Mouse (Mus musculus) forebrain, embryonic 15.5 days (tissue): ENCODE data around the gene Stk10. TPM values are rescaled to one million over a fixed set of nuclear protein-coding genes. Genes with fewer than 3 reads are reported as not detected.

Source experiments
- ATAC-seq: fragments of 200-750 bp; cut with Nextera tagmentation; replicated peaks from 2 replicates; pipeline ENCODE4 v1.8.0; 2017; ENCODE audit warnings: mild to moderate bottlenecking, moderate TSS enrichment, moderate library complexity
- H3K27ac ChIP-seq: fragments of 300-500 bp; sonication (generic); replicated peaks from 2 replicates; pipeline ENCODE4 v1.5.1; 2015; ENCODE audit warnings: mild to moderate bottlenecking, inconsistent platforms
- H3K27me3 ChIP-seq: fragments of 300-500 bp; sonication (generic); 2 replicates; pipeline ENCODE4 v1.6.1; 2015; ENCODE audit warnings: inconsistent platforms
- H3K36me3 ChIP-seq: fragments of 300-500 bp; sonication (generic); 2 replicates; pipeline ENCODE4 v1.6.1; 2015; ENCODE audit warnings: mild to moderate bottlenecking, inconsistent platforms
- H3K4me1 ChIP-seq: fragments of 300-500 bp; sonication (generic); 2 replicates; pipeline ENCODE4 v1.6.1; 2015; ENCODE audit warnings: inconsistent platforms
- H3K4me2 ChIP-seq: fragments of 300-500 bp; sonication (generic); replicated peaks from 2 replicates; pipeline ENCODE4 v1.6.1; 2015; ENCODE audit warnings: mild to moderate bottlenecking, inconsistent platforms
- H3K4me3 ChIP-seq: fragments of 300-500 bp; sonication (generic); 2 replicates; pipeline ENCODE4 v1.5.1; 2015; ENCODE audit warnings: mild to moderate bottlenecking, inconsistent platforms
- H3K9ac ChIP-seq: fragments of 300-500 bp; sonication (generic); replicated peaks from 2 replicates; pipeline ENCODE4 v1.6.1; 2015; ENCODE audit warnings: mild to moderate bottlenecking, inconsistent platforms
- H3K9me3 ChIP-seq: fragments of 300-500 bp; sonication (generic); 2 replicates; pipeline ENCODE4 v1.6.1; 2016; ENCODE audit warnings: inconsistent platforms
- WGBS: fragments of 180-500 bp; shearing (Covaris S2); methylation state at CpG from one replicate; pipeline ENCODE4 v1.1.7; 2015; ENCODE audit warnings: mixed read lengths; 5-methylcytosine and 5-hydroxymethylcytosine counted together
- polyA plus RNA-seq: library from polyadenylated mRNA; unstranded; fragments of >200 nt; fragmentation: Nextera tagmentation; extraction: Ambion mirVana; gene quantifications from 2 replicates; pipeline ENCODE4 v1.2.1, GENCODE M21; 2015

The Stk10 gene
- 1.4 and 2.1 TPM in 2 replicates for polyA plus RNA-seq

- Histone ChIP-seq H3K27me3 (no peaks in the 10 kb centered on the region), H3K36me3 (no peaks in the 10 kb centered on the region), H3K4me3 (peak within 1 kb of the TSS; percentile 71), H3K4me1 (peaks cover 28% of the 10 kb centered on the region), H3K4me2 (peak within 1 kb of the TSS; percentile 96), H3K9me3 (no peaks in the 10 kb centered on the region), H3K27ac (no peak within 1 kb of the TSS), H3K9ac (peak within 1 kb of the TSS; percentile 57)
- WGBS: under 1% methylated on average over 71 of the region's 82 CpGs
- ATAC-seq: peak; percentile 94
Observed at GRCm38 (mm10) chr11:32532765-32533481, at the start of gene Stk10. TSS of gene Stk10 (plus strand) at chr11:32533305.

DNA sequence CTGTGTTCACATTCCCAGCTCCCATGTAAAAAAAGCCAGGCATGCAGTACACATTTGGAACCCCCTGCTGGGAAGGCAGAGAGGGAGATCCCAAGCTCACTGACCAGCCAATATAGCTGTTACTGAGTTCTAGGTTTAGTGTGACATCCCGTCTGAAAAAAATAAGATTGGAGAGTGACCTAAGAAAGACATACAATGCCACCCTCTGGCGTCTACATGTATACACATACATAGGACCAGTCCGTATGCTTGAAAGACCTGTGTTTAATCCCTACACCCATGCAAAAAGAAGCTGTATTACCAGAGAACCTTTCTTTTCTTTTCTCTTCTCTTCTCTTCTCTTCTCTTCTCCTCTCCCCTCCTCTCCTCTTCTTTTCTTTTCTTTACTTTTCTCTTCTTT, 47.8 kb upstream of the Stk10 start:
- Histone ChIP-seq H3K4me3 (no peak overlapping the region), H3K4me2 (no peak overlapping the region), H3K4me1 (no peaks in the 10 kb centered on the region), H3K36me3 (no peaks in the 10 kb centered on the region), H3K9ac (no peak overlapping the region), H3K9me3 (no peaks in the 10 kb centered on the region), H3K27me3 (no peaks in the 10 kb centered on the region), H3K27ac (no peak overlapping the region)
- ATAC-seq: no peak
- 77% methylated on average over 3 of the region's 3 CpGs for WGBS

DNA sequence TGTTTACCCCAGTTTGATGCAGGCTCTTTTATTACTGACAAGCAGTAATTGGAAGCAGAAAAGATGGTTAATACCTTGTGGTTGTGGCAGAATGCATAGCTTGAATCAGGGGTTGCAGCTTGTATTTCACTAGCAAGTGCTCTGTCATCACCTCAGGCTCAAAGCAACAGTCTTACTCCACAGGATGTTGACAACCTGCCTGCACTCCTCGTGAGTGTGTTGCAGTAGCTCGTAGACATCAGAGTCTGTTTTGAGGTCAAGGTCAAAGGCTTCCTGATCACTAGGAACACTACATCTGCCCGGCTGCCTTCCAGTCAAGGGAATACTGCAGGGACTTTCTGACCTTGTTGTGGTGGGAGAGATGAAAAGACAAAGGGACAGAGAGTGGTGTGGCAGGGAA, 46.5 kb upstream of the Stk10 start:
- H3K9me3 ChIP-seq: no peaks in the 10 kb centered on the region
- no peak overlapping the region for H3K9ac ChIP-seq
- H3K4me2 ChIP-seq: no peak overlapping the region
- ATAC-seq: no peak
- no peak overlapping the region for H3K27ac ChIP-seq
- H3K4me1 ChIP-seq: no peaks in the 10 kb centered on the region
- no peak overlapping the region for H3K4me3 ChIP-seq
- H3K36me3 ChIP-seq: no peaks in the 10 kb centered on the region
- 81% methylated on average over 3 of the region's 3 CpGs for WGBS
- no peaks in the 10 kb centered on the region for H3K27me3 ChIP-seq

- Histone ChIP-seq H3K4me1 (no peaks in the 10 kb centered on the region), H3K4me2 (no peak overlapping the region), H3K9ac (no peak overlapping the region), H3K36me3 (no peaks in the 10 kb centered on the region), H3K9me3 (no peaks in the 10 kb centered on the region), H3K27me3 (no peaks in the 10 kb centered on the region), H3K4me3 (no peak overlapping the region), H3K27ac (no peak overlapping the region)
- WGBS: 89% methylated on average over 3 of the region's 3 CpGs
- no peak for ATAC-seq
Observed at GRCm38 (mm10) chr11:32487501-32487900, 45.6 kb upstream of the Stk10 start.

DNA sequence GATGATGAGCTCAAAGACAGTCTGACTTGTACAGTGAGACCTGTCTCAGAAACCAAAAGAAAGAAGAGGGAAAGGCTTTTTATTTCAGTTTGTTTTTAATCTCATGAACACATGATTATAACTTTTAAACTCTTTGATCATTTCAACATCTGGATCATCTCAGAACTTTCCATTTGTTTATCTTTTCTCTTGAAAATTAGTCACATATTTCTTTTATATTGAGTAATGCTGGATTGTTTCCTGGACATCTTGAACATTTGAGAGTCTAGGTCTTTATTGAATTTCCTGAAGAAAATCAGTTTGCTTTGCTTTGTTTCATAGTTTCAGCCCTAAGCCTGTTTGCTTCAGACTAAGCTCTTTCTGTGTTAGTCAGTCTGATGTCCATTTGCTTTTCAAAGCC, 44.8 kb upstream of the Stk10 start:
- Histone ChIP-seq H3K36me3 (no peaks in the 10 kb centered on the region), H3K27ac (no peak overlapping the region), H3K4me1 (no peaks in the 10 kb centered on the region), H3K27me3 (no peaks in the 10 kb centered on the region), H3K4me3 (no peak overlapping the region), H3K4me2 (no peak overlapping the region), H3K9ac (no peak overlapping the region), H3K9me3 (no peaks in the 10 kb centered on the region)
- ATAC-seq: no peak

DNA sequence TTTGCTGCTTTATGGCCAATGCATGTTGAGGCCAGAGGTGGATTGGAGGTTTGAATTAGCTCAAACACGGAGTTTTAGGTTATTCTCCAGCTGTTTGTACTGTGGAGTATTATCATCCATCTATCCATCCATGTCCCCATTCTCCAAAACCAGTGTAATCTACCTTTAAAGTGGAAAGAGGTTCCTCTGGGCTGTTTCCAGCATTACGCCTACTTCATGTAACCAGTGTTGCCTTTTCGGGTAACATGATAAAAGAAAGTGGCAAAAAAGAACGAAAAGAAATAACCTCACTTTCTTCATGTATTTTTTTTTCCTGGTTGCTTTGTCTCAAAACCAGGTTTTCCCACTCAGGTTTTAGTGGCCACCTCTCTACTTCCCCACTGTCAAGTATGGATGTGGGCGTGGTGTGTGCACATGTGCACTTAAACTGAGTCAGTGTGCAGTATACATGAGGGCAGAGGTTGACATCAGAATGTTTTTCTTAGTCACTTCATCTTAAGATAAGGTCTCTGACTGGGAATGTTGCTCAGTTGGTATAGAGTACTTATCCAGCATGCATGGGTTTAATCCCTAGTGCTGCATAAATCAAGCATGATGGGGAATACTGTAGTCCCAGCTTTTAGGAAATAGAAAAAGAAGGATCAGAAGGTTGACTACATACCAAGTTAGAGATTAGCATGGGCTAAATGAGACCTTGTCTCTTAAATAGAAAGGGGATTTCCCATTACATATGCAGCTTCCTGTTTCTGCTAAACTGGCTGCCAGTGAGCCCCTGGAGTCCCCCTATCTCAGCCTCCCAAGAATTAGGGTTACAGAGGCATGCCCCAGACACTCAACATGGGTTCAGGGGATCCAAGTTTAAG, 44.1 kb upstream of the Stk10 start:
- no peaks in the 10 kb centered on the region for H3K36me3 ChIP-seq
- no peak for ATAC-seq
- no peaks in the 10 kb centered on the region for H3K27me3 ChIP-seq
- no peak overlapping the region for H3K27ac ChIP-seq
- H3K9ac ChIP-seq: no peak overlapping the region
- H3K4me1 ChIP-seq: no peaks in the 10 kb centered on the region
- no peaks in the 10 kb centered on the region for H3K9me3 ChIP-seq
- 83% methylated on average over 5 of the region's 5 CpGs for WGBS
- no peak overlapping the region for H3K4me3 ChIP-seq
- no peak overlapping the region for H3K4me2 ChIP-seq

DNA sequence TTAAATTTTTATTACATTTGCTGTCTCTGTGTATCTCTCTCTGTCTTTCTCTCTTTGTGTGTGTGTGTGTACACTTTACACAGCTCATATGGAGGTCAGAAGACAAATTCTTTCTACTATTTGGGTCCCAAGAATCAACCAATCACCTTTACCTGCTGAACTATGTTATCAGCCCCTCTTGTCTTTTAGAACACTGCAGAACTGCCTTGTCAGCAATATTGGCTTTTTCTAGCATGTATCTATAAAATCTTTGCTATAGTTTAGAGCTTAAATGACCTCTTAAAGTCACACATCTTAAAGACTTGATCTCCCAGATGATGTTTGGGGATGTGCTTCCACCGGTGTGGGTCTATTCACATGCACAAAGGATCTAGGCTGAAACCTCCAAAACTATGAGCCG, 42.0 kb upstream of the Stk10 start:
- no peak overlapping the region for H3K9ac ChIP-seq
- no peak overlapping the region for H3K4me3 ChIP-seq
- WGBS: 96% methylated on average over 2 of the region's 2 CpGs
- no peaks in the 10 kb centered on the region for H3K36me3 ChIP-seq
- ATAC-seq: no peak
- no peaks in the 10 kb centered on the region for H3K4me1 ChIP-seq
- no peak overlapping the region for H3K27ac ChIP-seq
- no peak overlapping the region for H3K4me2 ChIP-seq
- H3K9me3 ChIP-seq: no peaks in the 10 kb centered on the region
- H3K27me3 ChIP-seq: no peaks in the 10 kb centered on the region

GRCm38 (mm10) chr11:32493312-32493711, 39.8 kb upstream of the Stk10 start:
- H3K9me3 ChIP-seq: no peaks in the 10 kb centered on the region
- H3K9ac ChIP-seq: no peak overlapping the region
- no peak overlapping the region for H3K4me3 ChIP-seq
- no peak for ATAC-seq
- H3K27me3 ChIP-seq: no peaks in the 10 kb centered on the region
- H3K27ac ChIP-seq: no peak overlapping the region
- H3K36me3 ChIP-seq: no peaks in the 10 kb centered on the region
- no peak overlapping the region for H3K4me2 ChIP-seq
- H3K4me1 ChIP-seq: peaks cover 8% of the 10 kb centered on the region; the same call in 1 of the 2 replicates

DNA sequence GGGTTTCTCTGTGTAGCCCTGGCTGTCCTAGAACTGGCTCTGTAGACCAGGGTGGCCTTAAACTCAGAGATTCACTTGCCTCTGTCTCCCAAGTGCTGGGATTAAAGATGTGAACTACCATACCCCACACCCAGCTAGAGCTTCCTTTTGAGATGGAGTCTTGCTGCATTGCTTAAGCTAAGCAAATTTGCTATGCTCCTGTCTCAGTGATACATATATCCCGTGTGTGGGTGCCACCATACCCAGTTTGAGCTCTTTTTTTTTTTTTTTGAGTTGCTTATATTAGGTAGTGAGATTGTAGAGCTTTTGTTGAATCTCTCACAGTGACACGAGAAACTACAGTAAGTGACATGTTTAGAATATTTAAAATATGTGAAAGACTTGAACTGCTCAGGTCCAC, 37.8 kb upstream of the Stk10 start:
- Histone ChIP-seq H3K4me1 (peaks cover 19% of the 10 kb centered on the region), H3K27ac (no peak overlapping the region), H3K4me3 (no peak overlapping the region), H3K27me3 (no peaks in the 10 kb centered on the region), H3K9ac (no peak overlapping the region), H3K36me3 (peaks cover 4% of the 10 kb centered on the region; the same call in 1 of the 2 replicates), H3K4me2 (no peak overlapping the region), H3K9me3 (no peaks in the 10 kb centered on the region)
- ATAC-seq: no peak
- 81% methylated on average over 2 of the region's 2 CpGs for WGBS

DNA sequence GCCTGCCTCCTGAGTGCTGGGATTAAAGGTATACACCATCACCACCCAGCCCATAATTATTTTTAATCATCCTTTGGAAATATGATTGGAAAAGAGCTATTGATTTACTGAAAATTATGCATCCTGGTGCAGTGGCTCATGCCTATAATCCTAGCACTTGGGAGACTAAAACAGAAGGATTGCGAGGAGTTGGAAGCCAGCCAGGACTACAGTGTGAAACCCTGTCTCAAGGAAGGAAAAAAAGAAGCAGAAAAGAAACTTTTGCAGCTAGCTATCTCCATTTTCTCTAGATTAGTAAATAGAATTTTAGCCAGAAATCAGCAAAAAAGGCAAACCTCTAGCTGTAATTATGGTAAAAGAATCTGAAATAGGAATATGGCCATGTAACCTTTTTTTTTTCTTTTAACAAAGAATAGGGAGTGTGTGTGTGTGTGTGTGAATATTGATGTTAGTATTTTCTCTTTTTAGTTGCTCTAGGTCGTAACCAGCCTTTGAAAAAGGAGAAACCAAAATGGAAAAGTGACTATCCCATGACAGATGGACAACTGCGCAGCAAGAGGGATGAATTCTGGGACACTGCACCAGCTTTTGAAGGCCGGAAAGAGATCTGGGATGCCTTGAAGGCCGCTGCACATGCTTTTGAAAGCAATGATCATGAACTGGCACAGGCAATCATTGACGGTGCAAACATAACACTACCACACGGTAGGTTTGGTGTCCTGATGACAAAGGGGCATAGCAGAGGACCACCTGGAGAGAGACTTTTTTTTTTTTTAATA, 34.2 kb upstream of the Stk10 start:
- 0 out of 2 replicates have a peak, but pooled peaks have one; percentile 26 for ATAC-seq

GRCm38 (mm10) chr11:32499931-32500330, 33.2 kb upstream of the Stk10 start:
- 92% methylated on average over 4 of the region's 4 CpGs for WGBS

More for the DNA sequence above, 34.2 kb upstream of the Stk10 start:
- Histone ChIP-seq H3K27ac (peak overlapping the region; percentile 54), H3K4me3 (no peak overlapping the region), H3K27me3 (no peaks in the 10 kb centered on the region), H3K4me1 (peaks cover 19% of the 10 kb centered on the region), H3K9me3 (no peaks in the 10 kb centered on the region), H3K9ac (no peak overlapping the region), H3K36me3 (peaks cover 7% of the 10 kb centered on the region; the same call in 1 of the 2 replicates), H3K4me2 (no peak overlapping the region)
- 55% methylated on average over 7 of the region's 7 CpGs for WGBS

DNA sequence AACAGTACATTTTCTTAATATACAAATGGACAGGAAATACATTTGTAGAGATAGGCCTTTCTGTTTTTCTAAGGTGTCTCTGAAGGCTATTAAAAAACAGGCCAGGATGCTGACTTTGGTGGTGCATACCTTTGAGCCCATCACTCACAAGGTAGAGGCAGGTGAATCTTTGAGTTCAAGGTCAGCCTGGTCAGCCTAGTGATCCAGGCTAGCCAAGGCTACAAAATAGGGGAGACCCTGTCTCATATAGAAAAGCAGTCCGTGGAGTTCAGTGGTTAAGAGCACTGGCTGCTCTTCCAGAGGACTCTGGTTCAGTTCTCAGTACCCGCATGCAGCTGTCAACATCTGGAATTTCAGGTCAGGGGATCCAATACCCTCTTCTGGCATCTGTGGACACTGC, 29.4 kb upstream of the Stk10 start:
- Histone ChIP-seq H3K36me3 (peaks cover 7% of the 10 kb centered on the region; the same call in 1 of the 2 replicates), H3K9me3 (no peaks in the 10 kb centered on the region), H3K4me1 (peaks cover 7% of the 10 kb centered on the region), H3K4me2 (no peak overlapping the region), H3K9ac (no peak overlapping the region), H3K4me3 (no peak overlapping the region), H3K27me3 (no peaks in the 10 kb centered on the region), H3K27ac (no peak overlapping the region)
- WGBS: 95% methylated on average over 2 of the region's 2 CpGs
- ATAC-seq: no peak

More at GRCm38 (mm10) chr11:32499931-32500330, 33.2 kb upstream of the Stk10 start:
- Histone ChIP-seq H3K4me1 (peaks cover 19% of the 10 kb centered on the region), H3K36me3 (peaks cover 7% of the 10 kb centered on the region; the same call in 1 of the 2 replicates), H3K9me3 (no peaks in the 10 kb centered on the region), H3K4me2 (no peak overlapping the region), H3K27ac (no peak overlapping the region), H3K9ac (no peak overlapping the region), H3K4me3 (no peak overlapping the region), H3K27me3 (no peaks in the 10 kb centered on the region)
- ATAC-seq: no peak
